8 mouse cellular contexts compared by ENCODE assay signal in genomic region chr5:15506575-15507308, GRCm38 (mm10). TPM values are rescaled to one million over a fixed set of nuclear protein-coding genes. Genes with fewer than 3 reads are reported as not detected.
A peak's percentile ranks its signal among the peaks of the same experiment; 100 is the strongest.
DNase-seq lines count a peak whose midpoint lies in the region; ATAC-seq and TF ChIP-seq lines count a peak whose summit lies in the region.

No protein-coding gene starts in this region.

- H3K9ac ChIP-seq in hindbrain, embryonic 16.5 days (ENCODE audit: low read depth, low read length): no peak overlapping the region
- H3K9ac ChIP-seq in lung, postnatal 0 days (replicated peaks; ENCODE audit: low read depth): no peak overlapping the region

- TF ChIP-seq POLR2A in embryonic fibroblast, embryonic 13.5 days (IDR thresholded peaks at IDR 0.05; ENCODE audit: low read depth, low read length): no peak

- WGBS in hindbrain, embryonic 16.5 days: 56% methylated on average over 16 of the region's 16 CpGs
- WGBS in lung, postnatal 0 days: 46% methylated on average over 16 of the region's 16 CpGs

- H3K4me1 ChIP-seq in embryonic fibroblast, embryonic 13.5 days (ENCODE audit: control insufficient read depth, insufficient read depth, low read length): no peaks in the 10 kb centered on the region
- no peaks in the 10 kb centered on the region for H3K4me1 ChIP-seq in hindbrain, embryonic 16.5 days (ENCODE audit: control insufficient read depth, insufficient read depth, low read depth, low read length)
- H3K4me1 ChIP-seq in lung, postnatal 0 days (ENCODE audit: insufficient read depth, low read depth, low read length): no peaks in the 10 kb centered on the region

- TF ChIP-seq CTCF in embryonic fibroblast, embryonic 13.5 days (IDR thresholded peaks at IDR 0.05; ENCODE audit: borderline replicate concordance, insufficient read depth, low read length): peak; percentile 69; the same call in 1 of the 2 replicates
- TF ChIP-seq CTCF in lung, postnatal 0 days (IDR thresholded peaks at IDR 0.05): peak; percentile 75

- H3K36me3 ChIP-seq in hindbrain, embryonic 16.5 days (ENCODE audit: control insufficient read depth, insufficient read depth, low read length): no peaks in the 10 kb centered on the region
- H3K36me3 ChIP-seq in lung, postnatal 0 days (ENCODE audit: insufficient read depth, low read length): no peaks in the 10 kb centered on the region

- ATAC-seq in hindbrain, embryonic 16.5 days: peak; percentile 79
- 0 out of 2 replicates have a peak, but pooled peaks have one; percentile 38 for ATAC-seq in lung, postnatal 0 days

- no peak overlapping the region for H3K27ac ChIP-seq in embryonic fibroblast, embryonic 13.5 days (ENCODE audit: insufficient read depth, low read length)
- no peak overlapping the region for H3K27ac ChIP-seq in hindbrain, embryonic 16.5 days (ENCODE audit: low read depth, low read length)
- H3K27ac ChIP-seq in lung, postnatal 0 days (ENCODE audit: low read length): no peak overlapping the region

- intact Hi-C loops in left cerebral cortex, postnatal 10 days (cut with DNase I): no loop called here

- H3K27me3 ChIP-seq in hindbrain, embryonic 16.5 days (replicated peaks; ENCODE audit: control insufficient read depth, insufficient read depth, low read length): no peaks in the 10 kb centered on the region
- H3K27me3 ChIP-seq in lung, postnatal 0 days (replicated peaks; ENCODE audit: insufficient read depth, low read length): no peaks in the 10 kb centered on the region

- peak; percentile 36 to 53 for DNase-seq in left cerebral cortex, adult 18-20 months (ENCODE audit: low spot score in 2 of 2)
- no peak for DNase-seq in left cerebral cortex, postnatal 10 days (ENCODE audit: extremely low spot score in 1 of 2, low spot score in 2 of 2)
- peak; percentile 89 for DNase-seq in ZHBTc4 (ENCODE audit: low read depth, low spot score)
- peak; percentile 40 for DNase-seq in lung, postnatal 0 days (ENCODE audit: low spot score)
- DNase-seq in right cerebral cortex, postnatal 25 days: peak; percentile 10
- DNase-seq in thymus, adult 18-20 months: no peak

- H3K4me2 ChIP-seq in hindbrain, embryonic 16.5 days (ENCODE audit: low read length): peak overlapping the region; percentile 33
- no peak overlapping the region for H3K4me2 ChIP-seq in lung, postnatal 0 days (replicated peaks; ENCODE audit: low read depth, low read length)

- peaks cover 27% of the 10 kb centered on the region for H3K9me3 ChIP-seq in hindbrain, embryonic 16.5 days (ENCODE audit: control insufficient read depth, low read length)
- H3K9me3 ChIP-seq in lung, postnatal 0 days (ENCODE audit: low read length): peaks cover 8% of the 10 kb centered on the region; the same call in 1 of the 2 replicates

- no peak for TF ChIP-seq EP300 in lung, postnatal 0 days (IDR thresholded peaks at IDR 0.05)

- no peak overlapping the region for H3K4me3 ChIP-seq in embryonic fibroblast, embryonic 13.5 days (ENCODE audit: insufficient read depth, low read length)
- peak overlapping the region; percentile 26 for H3K4me3 ChIP-seq in hindbrain, embryonic 16.5 days (ENCODE audit: low read length)
- H3K4me3 ChIP-seq in lung, postnatal 0 days (ENCODE audit: low read depth, low read length): no peak overlapping the region

RNA-seq across cellular contexts. Expression of gene Gm21190, which starts 22.3 kb away (rescaled TPM):
- total RNA-seq in left cerebral cortex, adult 18-20 months (2021): not detected
- total RNA-seq in left cerebral cortex, postnatal 10 days (2021): not detected
- not detected in 2 replicates for polyA plus RNA-seq in embryonic fibroblast, embryonic 13.5 days (2011; ENCODE audit: insufficient read length, low read depth, missing spikeins)
- not detected in 2 replicates for polyA plus RNA-seq in hindbrain, embryonic 16.5 days (2015; fragmentation: Nextera tagmentation; extraction: Ambion mirVana)
- polyA plus RNA-seq in lung, postnatal 0 days (2015; fragmentation: Nextera tagmentation; extraction: Ambion mirVana): not detected in 2 replicates

RNA-seq across cellular contexts. Expression of gene Gm21149, which starts 30.4 kb away (rescaled TPM):
- total RNA-seq in left cerebral cortex, adult 18-20 months (2021): not detected
- not detected for total RNA-seq in left cerebral cortex, postnatal 10 days (2021)
- not detected in 2 replicates for polyA plus RNA-seq in embryonic fibroblast, embryonic 13.5 days (2011; ENCODE audit: insufficient read length, low read depth, missing spikeins)
- polyA plus RNA-seq in hindbrain, embryonic 16.5 days (2015; fragmentation: Nextera tagmentation; extraction: Ambion mirVana): not detected in 2 replicates
- polyA plus RNA-seq in lung, postnatal 0 days (2015; fragmentation: Nextera tagmentation; extraction: Ambion mirVana): 0.14 TPM in 1 of 2 replicates, not detected in the other

Comparison
In these comparisons a context has a peak if more than half of its experiments do, and no peak if none do; other contexts are left out.
1. DNase-seq: peak in left cerebral cortex, adult 18-20 months (2 of 2), ZHBTc4 (single experiment), lung, postnatal 0 days (single experiment) and right cerebral cortex, postnatal 25 days (single experiment); none in left cerebral cortex, postnatal 10 days (0 of 2) and thymus, adult 18-20 months (0 of 2).